Mouse (Mus musculus) embryo, embryonic 10 days (tissue): ENCODE measurements around the gene Bcl11a.
A peak's percentile ranks its signal among the peaks of the same experiment; 100 is the strongest.

ENCODE experiments used
- DNase-seq: peaks from one replicate; pipeline ENCODE4 v3.0.0-alpha.2; 2015; ENCODE audit warnings: low spot score

The Bcl11a gene

DNA sequence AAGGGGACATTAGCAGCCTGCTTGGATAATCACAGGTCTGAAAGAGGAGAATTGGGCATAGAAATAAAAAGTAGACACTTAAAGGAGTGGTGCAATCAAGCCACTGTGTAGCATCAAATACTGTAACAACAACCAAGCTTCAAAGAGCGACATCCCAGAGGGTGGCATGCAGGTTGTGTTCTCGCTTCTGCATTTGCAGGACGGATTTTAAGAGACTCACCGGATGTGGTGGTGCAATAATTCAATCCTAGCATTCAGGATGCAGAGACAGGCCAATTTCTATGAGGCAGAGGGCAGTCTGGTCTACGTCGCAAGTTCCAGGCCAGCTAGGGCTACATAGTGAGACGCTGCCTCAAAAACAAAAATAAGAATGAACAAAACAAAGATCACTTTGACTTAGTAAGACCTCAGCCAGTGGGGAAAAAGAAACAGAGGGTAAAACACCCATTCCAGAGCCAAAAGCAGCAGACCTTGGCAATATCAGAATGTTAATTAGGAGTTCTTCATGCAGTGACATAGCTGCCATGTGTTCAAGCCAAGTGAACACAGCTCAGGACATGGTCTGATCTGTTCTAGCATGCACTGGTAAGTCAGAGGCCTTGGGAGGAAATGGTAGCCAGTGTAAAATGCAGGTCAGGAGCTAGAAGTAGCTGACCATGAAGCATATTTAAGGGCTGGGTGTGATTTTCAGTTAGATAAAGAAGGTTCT lies 74.4 kb downstream of the Bcl11a start:
- DNase-seq, result no peak

DNA sequence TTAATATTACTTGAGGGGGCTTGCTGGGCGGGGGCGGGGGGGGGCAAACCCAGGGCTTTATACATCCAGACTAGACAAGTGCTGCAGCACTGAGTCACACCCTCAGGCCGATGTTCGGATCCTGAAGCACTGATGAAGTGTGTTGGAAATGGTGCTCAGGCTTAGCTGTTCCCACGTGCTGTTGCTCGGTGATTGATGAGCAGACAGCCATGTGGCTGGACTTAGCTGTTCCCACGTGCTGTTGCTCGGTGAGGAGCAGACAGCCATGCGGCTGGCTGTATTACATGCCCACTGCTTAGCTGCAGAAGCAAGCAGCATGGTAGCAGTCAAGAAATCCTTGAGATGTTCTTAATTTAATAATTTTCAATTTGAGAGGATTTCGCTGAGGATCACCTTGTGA lies 75.2 kb downstream of the Bcl11a start:
- DNase-seq, result peak; percentile 74

DNA sequence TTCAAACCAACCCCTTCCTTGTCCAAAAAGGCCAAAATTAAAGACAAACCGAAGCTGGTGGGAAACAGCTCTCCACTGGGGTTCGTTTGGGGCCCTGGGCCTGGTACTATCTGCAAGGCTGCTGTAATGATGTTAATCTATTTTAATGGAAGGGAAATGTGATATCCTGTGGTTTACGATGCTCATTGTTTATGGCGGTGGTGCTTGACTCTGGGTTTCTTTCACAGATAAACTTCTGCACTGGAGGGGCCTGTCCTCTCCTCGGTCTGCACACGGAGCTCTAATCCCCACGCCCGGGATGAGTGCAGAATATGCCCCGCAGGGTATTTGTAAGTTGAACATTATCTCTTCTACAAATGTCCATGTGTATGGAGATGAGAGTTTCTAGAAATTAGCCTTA lies 80.2 kb downstream of the Bcl11a start:
- no peak for DNase-seq

DNA sequence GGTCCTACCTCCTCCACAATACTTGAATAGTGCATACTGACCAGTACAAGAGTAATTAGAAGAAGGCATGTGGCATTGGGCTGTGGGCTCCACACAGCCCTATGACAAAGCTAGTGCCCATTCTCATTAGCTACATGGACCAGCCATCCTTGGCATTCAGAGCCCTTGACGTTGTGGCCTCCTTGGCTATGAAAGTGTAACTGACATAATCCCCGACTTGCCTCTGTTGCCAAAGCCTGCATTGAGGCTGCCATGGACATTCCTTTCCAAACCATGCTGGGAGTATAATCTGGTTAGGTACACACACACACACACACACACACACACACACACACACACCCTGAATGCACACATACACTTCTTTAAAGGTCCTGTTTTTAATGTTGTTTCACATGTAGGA lies 81.8 kb downstream of the Bcl11a start:
- DNase-seq, result no peak

DNA sequence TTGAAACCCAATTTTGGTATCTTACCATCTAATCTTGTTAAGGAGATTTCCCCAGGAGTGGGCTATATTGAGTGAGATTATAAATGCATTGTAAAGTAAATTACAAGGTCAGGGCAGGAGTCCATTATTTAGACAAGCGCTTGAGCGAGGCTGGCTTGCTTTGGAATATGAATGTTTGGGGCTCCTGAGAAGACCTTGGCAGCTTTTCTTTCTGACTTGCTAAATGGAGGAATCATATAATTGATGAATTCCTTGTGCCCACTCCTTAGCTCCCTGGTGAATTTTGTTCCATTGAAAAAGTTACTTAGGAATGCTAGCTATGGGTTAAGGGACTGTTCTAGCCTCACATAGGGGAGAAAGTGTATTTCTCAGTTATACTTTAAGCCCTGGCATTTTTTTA lies 83.6 kb downstream of the Bcl11a start:
- no peak for DNase-seq

DNA sequence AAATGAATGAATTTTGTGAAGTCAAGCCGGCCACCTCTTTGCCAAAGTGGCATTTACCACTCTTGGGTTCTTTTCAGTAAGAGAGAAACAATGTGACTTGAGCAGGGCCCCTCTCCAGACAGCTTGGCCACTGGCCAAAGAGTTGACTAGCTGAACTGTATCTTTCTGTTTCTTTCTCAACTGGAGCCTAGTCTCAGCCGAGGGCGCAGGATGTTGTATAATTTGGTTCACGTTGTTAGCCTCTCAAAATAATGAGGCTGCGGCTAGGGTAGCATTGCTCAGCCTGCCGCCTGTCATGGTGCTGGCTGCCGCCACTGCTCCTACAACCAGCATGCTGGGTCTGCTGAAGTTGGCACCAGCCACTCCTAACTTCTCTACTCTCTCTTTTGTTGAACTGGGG lies 84.2 kb downstream of the Bcl11a start:
- no peak for DNase-seq

DNA sequence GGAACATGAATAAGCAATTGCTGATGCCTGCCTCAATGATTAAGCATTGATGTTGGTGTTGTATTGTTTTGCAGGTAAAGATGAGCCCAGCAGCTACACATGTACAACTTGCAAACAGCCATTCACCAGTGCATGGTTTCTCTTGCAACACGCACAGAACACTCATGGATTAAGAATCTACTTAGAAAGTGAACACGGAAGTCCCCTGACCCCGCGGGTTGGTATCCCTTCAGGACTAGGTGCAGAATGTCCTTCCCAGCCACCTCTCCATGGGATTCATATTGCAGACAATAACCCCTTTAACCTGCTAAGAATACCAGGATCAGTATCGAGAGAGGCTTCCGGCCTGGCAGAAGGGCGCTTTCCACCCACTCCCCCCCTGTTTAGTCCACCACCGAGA lies 85.2 kb downstream of the Bcl11a start:
- DNase-seq, result no peak

DNA sequence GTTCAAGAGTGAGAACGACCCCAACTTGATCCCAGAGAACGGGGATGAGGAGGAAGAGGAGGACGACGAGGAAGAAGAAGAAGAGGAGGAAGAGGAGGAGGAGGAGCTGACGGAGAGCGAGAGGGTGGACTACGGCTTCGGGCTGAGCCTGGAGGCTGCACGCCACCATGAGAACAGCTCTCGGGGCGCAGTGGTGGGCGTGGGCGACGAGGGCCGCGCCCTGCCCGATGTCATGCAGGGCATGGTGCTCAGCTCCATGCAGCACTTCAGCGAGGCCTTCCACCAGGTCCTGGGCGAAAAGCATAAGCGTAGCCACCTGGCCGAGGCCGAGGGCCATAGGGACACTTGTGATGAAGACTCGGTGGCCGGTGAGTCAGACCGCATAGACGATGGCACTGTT lies 86.2 kb downstream of the Bcl11a start:
- DNase-seq, result no peak

DNA sequence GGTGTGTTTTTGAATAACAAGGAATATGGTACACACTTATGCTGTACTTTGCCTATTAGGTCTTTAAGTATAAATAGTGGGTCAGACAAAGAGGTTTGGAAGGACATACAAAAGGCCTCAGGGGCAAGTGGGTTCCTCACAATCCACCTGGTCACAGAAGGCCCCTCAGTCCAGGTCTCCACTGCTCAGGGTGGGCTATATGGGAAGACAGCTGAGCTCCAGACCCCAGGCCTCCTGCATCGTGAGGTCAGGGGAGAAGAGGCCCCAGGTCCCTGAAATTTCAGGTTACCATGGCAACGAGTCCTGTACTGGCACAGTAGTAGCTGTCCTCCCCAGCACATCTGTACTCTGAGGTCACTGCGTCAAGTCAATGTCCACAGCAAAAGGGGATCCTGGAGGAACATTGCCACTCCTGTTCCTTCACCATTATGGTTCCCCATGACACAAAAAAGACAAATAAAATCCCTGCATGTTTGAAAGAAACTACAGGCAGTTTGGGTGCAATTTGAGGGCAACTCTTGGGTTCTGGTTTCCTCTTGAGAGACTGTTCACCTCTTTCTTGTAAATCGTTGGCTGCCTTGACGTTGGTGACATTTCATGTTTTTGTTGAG lies 93.9 kb downstream of the Bcl11a start:
- DNase-seq, result peak; percentile 43

DNA sequence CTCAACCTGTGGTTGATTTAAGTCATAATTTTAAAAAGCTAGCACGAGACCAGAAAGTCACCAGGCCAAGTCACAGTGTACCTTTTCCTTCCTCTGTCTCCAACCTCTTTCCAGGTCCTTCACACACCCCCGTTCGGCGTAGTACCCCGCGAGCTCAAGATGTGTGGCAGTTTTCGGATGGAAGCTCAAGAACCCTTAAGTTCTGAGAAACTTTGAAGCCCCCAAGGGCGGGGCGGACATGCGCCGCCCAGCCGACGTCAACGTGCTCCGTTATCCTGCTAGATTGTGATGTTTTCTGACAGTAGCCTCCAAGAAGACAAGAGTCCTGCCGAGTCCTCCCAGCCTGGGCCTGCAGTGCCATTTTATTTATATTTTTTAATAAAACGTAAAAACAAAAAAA lies 94.7 kb downstream of the Bcl11a start:
- DNase-seq, result no peak

DNA sequence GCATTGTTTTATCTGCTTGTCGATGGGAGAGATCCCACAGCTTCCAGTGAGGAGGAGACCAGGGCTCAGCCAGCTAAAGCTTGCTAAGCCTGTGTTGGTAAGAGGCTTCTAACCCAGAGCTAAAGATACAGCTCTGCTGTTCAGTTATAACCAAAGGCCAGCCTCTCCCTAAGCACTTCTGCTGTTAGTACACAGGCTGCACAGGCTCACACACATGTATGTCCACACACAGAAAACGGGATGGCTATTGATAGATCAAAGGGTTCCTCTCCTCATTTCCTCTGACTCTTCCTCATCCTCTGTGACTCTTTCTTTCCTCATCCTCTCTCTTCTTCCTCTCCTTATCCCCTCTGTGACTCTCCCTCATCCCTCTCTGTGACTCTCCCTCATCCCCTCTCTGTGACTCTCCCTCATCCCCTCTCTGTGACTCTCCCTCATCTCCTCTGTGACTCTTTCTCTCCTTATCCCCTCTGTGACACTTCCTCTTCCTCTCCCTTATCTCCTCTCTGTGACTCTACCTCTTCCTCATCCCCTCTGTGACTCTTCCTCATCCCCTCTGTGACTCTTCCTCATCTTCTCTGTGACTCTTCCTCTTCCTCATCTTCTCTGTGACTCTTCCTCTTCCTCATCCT lies 96.4 kb downstream of the Bcl11a start:
- DNase-seq, result no peak

DNA sequence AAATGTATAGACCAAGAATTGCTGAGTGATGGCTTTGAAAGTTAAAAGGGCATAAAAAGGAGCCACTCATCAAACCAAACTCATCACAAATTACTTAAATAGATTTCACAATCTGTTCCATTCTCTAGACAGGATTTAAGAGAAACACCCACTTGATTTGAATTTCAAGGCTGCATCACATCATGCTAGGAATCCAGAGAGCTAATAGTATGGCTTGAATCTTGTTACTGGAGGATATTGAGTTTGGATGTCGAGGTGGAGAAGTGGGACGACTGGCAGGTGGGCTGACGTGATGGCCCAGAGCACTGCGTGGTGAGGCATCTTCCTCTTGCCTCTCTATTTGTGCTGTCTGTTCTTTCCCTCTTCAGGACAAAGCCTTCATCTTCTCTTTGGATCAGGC lies 99.6 kb downstream of the Bcl11a start:
- no peak for DNase-seq

DNA sequence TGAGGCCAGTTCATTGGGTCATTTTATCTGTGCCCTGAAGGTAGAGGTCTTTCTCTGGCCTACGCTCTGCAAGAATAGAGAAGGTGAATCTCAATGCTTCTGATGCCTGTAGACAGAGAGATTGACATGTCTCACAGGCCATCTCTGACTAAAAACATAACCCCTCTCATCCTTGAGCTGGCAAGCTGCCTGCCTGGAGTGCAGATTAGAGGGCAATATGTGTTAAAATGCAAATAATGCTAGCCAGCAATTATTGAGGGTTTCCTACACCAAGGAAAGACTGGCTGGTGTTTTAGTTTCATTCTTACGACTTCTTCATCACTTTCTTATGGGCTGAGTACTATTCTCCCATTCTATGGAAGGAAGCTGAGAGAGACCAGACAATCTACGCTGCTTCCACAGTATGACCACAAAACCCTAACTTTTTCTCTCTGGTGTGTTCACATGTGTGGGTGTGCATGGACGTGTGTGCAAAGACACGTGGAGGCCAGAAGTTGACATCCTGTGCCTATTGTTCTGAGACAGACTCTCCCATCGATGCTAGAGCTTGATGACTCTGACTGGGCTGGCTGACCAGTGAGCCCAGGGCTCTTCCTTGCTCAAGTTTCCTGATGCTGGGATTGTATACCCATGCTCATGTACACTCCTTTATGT lies 101.1 kb downstream of the Bcl11a start:
- no peak for DNase-seq

DNA sequence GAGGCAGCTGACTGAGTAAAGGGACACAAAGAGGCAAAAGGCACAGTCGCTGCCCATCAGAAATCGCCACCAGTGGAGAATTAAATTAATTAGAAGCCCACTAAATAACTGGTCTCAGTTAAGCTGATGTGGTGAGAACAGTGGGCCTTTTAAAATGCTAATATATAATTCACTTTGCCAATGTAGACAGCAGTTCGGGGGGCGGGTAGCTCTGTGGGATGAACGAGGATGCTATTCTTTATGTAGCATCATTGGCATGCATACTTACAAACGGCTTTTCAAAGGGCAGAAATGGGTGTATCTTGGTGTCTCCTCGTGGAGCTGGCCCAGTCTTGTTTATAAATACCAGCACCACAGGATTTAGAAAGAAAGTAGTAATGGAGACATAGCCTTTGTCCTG lies 102.2 kb downstream of the Bcl11a start:
- no peak for DNase-seq

DNA sequence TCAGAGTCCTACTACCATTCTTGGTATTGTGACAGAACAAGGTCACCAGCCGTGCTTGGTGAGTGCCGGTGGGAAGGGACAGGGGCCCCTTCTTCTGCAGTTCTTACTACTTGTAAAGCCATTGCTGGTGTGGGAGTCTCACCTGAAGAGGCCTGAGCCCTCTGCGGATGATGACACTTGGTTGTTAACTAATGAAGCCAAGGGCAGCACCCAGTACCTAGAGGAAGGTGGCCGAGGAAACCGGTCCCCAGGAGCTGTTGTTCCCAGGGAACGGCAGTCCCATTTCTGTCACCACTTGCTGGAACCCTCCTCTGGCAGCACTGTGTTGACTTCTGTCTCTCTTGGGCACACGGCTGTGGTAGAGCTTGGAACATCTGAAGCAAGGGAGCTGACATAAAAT lies 105.6 kb downstream of the Bcl11a start:
- no peak for DNase-seq

DNA sequence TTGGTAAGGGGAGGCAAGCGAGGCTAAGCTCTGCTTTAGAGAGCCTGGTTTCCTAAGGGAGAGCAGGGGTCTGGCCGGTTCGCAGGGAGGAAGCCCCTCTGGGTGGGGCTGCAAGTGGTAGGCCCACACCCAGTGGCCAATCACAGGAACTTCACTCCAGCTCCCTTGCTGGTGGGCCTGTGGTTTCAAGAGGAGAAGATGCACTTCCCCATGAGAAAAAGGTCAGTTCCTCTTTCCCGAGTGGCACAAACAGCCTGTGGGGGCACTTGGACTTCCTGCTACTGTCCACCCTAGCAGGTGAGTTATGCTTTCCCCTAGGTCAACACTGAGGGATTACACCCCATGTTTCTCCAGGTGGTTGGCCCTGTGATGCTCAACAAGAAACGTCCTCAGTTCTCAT lies 107.1 kb downstream of the Bcl11a start:
- no peak for DNase-seq

DNA sequence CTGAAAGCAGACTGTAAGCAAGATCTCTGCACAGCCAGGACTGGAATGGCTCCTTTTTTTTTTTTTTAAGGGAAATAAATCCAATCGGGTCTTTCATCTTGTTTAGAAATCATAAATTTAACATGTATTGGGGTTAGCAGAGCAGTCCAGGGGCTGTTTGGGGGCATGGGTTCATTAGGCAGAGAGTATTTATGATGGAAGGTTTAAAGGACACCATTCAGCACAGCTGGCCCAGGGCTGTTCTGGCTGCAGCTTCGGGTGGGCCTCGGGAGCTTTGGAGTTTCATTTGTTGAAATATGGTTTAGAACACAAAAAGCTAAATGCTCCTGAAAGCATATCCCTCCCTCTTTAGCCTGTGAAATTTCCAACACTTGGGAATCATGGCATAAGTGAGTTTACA lies 112.6 kb downstream of the Bcl11a start:
- no peak for DNase-seq

DNA sequence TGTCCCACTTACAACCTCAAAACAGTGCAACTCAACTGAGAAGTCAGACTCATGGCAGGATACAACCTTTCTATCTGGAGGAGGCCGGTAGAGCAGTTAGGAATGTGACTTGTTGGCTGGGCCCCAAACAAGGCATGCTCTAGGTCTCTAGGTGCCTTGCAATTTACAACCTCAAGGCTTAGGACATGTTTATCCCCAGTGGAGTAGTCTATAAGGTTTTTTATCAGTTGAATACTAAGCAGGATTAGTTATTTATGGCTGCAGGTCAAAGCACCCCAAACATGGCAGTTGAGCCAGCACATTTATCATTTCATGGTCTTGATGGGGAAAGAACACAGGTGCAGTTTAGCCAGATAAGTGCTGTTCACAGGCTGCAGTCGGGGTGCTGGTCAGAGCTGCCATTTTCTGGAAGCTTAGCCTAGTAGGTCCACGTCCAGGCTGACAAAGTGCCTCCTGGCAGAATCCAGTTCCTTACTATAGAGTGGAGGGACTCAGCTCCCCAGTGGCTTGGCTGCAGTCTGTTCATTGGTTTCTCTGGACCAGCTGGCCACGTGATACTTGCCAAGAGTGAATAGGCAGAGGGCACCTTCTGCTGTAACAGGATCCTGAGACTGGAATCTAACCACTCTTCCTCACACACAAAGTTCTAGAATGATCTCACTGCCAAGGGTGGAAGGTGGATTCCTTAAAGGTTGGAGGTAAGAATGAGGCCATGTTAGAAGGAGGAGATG lies 118.8 kb downstream of the Bcl11a start:
- DNase-seq, result no peak

DNA sequence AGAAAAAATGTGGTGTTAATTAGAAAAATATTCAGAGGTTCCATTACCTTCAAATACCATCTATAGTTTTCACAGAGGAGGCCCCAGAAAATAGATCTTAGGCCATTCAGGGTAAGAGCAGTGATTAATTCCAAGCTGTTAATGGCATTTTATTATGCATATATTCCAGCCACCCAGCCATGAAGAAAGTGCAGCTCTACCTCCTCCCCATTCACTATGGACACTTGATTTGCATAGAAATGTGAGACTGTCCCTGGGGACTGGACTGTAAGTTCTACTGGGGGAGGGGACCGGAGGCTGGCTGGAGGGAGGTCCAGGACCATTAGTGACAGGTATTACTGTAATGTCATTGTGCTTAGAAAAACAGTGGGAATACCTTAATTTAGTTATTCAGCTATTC lies 119.6 kb downstream of the Bcl11a start:
- no peak for DNase-seq

DNA sequence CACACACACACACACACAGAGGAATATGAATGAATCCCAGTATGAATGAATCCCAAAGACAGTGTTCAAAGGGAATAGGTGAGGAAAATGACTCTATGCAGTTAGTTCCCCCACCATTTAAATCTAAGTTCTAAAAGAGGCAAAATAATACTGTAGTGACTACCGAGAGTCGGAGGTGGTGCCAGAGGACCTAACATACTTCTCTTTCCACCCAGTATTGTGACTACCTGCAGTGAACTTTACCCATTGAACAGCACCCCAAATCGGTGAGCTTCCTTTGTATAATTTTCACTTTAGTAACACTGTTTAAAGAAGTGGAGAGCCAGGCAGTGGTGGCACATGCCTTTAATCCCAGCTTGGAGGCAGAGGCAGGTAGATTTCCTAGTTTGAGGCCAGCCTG lies 121.7 kb downstream of the Bcl11a start:
- DNase-seq, result no peak

DNA sequence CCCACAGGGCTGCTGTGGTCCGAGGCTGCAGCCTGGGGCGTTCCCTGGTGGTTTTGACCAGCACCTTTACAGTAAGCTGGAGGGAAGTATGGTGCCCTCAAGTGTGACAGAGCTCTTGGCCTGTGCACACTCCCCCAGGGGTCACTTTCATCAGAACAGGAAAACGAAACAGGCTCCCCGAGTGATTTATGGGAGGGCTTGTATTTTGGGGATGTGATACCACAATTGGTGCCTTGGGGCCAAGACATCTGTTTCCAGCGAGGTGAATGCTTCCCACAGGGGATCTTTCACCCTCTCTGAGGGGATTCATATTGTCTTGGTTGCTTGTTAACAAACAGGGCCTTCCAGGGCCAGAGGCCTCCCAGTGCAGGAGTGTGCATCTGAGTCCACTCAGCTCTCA lies 122.5 kb downstream of the Bcl11a start:
- no peak for DNase-seq

DNA sequence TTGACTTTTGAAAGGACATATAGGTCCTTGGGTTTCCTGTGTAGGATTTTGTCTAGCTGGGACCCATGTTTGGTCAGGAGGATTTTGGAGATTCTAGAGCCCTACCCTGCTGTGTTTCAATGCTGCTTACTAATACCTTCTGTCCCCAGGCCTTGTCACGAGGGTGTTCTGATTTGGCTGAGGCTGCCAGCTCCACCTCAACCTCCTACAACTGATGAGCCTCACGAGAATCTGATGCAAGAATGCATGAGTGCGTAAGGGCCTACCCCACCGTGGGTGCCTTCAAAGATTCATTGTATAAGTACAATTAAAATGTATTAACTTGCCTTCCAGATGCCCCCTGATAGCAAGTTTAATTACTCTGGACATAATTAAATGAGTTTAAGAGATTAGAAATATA lies 123.4 kb downstream of the Bcl11a start:
- DNase-seq, result no peak
